Mouse (Mus musculus): ENCODE measurements around the gene C1rl.
"Not testable (repeated sequence)": the region's sequence is repeated elsewhere in the genome, so short reads cannot be mapped to it uniquely, and the experiment has no call there.

C1rl gene

GRCm38 (mm10) chr6:124508292-124508691, 15.4 kb downstream of the C1rl start:
- no peak for DNase-seq

- DNase-seq: not testable (repeated sequence)
These were observed 16.3 kb downstream of the C1rl start for GRCm38 (mm10) chr6:124509192-124509591.

DNA sequence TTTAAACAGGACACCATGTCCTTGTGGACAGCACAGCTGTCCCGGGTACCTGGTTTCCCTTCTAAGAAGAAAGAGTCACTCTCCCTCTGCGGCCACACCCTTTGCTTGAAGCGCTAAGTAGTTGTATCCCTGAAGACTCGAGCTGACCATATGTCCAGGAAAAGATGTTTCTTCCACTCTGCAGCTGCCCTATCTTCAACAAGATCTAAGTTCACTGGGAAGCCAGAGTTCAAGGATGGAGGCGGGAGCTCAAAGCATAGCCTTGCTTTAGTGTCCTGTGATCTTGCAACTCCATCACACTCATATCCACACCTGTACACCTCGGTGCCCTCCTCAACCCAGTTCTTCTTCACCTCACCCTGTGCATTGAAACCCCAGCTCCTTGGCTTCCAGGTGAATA, 19.0 kb downstream of the C1rl start:
- DNase-seq: no peak

- peak; percentile 48 to 77 for DNase-seq
These were observed 19.5 kb downstream of the C1rl start, which contains the start of gene C1ra for GRCm38 (mm10) chr6:124512355-124512836. C1ra (plus strand) TSS chr6:124512405.

DNA sequence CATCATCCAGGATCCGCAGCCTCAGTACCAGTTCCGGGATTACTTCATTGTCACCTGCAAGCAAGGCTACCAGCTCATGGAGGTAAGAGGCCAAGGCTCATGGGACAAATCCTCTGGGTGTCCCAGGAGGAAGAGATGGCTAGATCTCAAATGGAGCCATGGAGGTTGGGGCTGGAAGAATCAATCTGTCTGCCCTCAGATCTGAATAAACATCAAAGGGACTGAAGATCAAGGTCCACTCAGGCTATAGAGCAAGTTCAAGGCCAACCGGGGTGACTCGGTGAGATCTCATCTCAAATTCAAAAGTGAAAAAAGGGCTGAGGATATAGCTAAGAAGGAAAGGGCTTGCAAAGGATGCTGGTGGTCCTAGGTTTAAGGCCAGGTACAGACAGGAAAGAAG, 24.8 kb downstream of the C1rl start:
- not testable (repeated sequence) for DNase-seq

GRCm38 (mm10) chr6:124522082-124522481, 29.2 kb downstream of the C1rl start:
- not testable (repeated sequence) for DNase-seq

DNA sequence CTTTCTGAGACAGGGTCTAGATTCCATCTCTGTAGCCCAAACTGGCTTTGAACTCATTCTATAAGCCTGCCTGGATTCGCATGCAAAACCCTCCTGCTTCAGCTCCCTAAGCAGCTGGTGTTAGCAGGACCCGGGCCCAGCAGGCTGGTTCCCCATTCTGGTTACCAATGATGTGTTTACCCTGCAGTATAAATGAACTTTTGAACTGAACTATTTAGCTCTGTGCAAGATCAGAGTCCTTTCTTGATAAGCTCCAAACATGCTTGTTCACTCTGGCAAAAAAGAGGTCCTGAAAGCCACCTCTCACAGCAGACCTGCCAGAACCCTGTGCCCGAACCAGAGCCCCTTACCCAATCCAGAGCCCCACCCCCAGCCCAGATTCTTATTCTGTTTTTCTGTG, 35.0 kb downstream of the C1rl start:
- no peak for DNase-seq

- DNase-seq: no peak
These were observed 38.2 kb downstream of the C1rl start for GRCm38 (mm10) chr6:124531077-124531476.

DNA sequence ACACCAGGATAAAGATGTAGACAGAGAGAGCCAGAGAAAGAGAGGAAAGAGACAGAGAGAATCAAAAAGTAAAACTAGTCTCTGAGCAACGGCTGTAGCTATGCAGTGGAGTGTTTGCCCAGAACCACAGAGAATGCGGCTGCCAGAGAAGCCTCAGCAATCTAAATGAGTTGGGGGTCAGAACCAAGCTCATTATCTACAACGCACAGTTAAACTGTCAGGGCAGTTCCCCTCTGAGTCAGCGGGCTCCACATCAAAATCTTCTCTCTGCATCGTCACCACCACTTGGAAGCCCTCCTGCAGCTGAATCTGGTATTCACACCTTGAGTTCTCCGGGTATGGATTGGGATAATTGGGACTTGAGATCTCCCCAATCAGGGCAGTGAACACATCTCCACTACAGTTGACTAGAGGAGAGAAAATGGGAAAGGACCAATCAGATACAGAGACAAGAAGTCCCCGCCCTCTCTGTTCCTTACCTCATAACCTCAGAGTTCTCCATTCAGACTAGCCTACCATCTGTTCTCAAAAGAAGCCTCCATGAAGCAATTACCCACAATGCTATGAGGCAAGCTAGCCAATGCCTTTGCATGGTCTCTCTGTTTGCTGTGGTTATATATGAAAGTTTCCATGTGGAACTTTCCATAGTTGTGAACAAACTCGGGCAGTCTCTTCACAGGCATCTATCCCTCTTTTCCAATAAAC, 43.4 kb downstream of the C1rl start:
- not testable (repeated sequence) for DNase-seq

GRCm38 (mm10) chr6:124541176-124541575, 48.3 kb downstream of the C1rl start:
- DNase-seq: not testable (repeated sequence)

DNA sequence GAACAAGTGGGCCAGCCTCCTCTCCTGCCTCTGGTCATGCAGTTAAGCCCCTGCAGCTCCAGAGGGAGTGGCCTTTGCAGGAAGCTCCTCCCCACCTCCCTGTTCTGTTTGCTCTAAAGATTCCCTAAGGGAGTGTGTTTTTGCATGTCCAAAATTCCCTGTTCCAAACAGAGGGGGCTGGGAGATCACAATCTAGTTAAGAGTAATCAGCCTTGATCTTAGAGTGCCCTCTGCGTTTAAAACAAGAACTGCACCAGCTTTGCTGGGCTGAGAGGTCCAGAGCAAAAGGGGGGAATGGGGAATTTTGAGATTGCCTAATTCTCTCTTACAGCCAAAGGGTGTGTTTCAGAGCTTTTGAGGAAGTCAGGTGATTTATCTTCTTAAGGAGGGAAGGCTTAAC, 49.4 kb downstream of the C1rl start, which contains the start of gene C1s1:
Gene C1s1, minus strand, starts transcription at position 76 of the 400 bp plus-strand sequence.
- peak in 1 of 2 experiments; percentile 80 for DNase-seq

GRCm38 (mm10) chr6:124544466-124544865, 51.6 kb downstream of the C1rl start:
- DNase-seq: peak; percentile 27 to 48

- no peak for DNase-seq
These were observed 52.5 kb downstream of the C1rl start for GRCm38 (mm10) chr6:124545425-124545824.

- not testable (repeated sequence) for DNase-seq
These were observed 55.1 kb downstream of the C1rl start for GRCm38 (mm10) chr6:124547979-124548378.

DNA sequence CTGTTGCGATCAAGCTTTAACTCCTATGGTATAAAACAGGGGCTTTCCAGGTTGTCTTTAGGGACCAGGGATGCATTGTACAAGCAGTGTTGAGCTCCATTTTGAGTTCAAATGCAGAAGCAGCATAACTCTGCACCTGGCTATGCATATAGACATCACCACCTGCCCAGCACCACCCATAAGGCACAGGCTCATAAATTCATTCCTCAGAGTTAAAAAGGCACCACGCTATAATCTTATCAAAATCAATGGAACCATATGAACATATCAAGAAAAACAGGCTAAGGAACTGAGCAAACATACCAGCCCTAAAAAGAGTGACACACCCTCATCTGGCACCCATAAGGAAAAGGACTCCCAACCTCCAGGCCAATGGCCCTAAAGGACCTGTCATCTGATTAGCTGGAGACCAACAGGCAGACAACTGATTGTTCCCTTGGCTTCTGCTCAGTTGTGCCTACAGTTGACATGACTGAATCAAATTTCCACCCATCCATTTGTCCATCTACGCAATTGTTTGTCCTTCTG, 56.2 kb downstream of the C1rl start:
- no peak for DNase-seq

DNA sequence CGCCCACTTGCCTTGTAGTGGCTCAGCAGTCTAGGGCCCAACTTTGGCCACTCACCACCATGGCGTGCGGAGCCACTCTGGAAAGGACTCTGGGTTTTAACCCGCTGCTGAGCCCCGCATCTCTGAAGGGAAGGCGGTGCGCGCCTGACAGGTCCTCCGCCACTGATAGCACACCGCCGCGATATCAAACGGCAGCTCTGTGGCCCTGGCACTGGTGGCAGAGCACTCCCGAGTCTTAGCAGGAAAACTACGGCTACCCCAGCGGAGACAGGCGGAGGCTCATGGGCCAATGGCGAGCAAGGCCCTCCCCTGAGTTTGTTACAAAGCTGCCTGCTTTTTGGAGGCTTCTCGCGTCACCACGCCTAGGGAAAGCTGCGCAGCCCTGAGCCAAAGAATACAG, 59.9 kb downstream of the C1rl start:
- no peak for DNase-seq

DNA sequence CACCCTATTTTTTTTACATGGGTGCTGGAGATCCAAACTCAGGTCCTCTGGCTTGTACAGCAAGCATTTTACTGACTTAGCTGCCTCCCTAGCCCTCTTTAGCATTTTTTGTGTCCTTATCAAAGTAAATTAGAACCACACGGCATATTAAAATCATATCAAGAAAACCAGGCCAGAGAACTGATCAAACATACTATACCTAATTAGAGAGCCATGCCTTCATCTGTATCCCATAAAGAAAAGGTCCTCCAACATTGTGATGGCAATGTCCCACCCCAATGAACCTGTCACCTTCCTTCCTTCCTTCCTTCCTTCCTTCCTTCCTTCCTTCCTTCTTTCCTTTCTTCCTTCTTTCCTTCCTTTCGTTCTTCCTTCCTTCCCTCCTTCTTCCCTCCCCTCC, 63.0 kb downstream of the C1rl start:
- DNase-seq: not testable (repeated sequence)
